Mouse (Mus musculus): ENCODE results near the gene Gm49318. TPM values are rescaled to one million over a fixed set of nuclear protein-coding genes. Genes with fewer than 3 reads are reported as not detected.

Gm49318 gene
- polyA plus RNA-seq, 1 experiment, result not detected

Other genes with a start within 250 kb of the Gm49318 start
- not detected for gene Angptl8, start 235.7 kb downstream of the Gm49318 start, polyA plus RNA-seq (2012; fragmentation: generic; extraction: Trizol)
- gene Dock6, start 218.6 kb downstream of the Gm49318 start, polyA plus RNA-seq (2012; fragmentation: generic; extraction: Trizol), result 20.3 TPM
- 24.1 TPM for gene Rab3d, start 153.1 kb downstream of the Gm49318 start, polyA plus RNA-seq (2012; fragmentation: generic; extraction: Trizol)
- 2.5 TPM for gene Ccdc159, start 143.8 kb downstream of the Gm49318 start, polyA plus RNA-seq (2012; fragmentation: generic; extraction: Trizol)
- 55.1 TPM for gene Tmem205, start 143.7 kb downstream of the Gm49318 start, polyA plus RNA-seq (2012; fragmentation: generic; extraction: Trizol)
- 21.5 TPM for gene Plppr2, start 134.2 kb downstream of the Gm49318 start, polyA plus RNA-seq (2012; fragmentation: generic; extraction: Trizol)
- 8.9 TPM for gene Swsap1, start 115.5 kb downstream of the Gm49318 start, polyA plus RNA-seq (2012; fragmentation: generic; extraction: Trizol)
- gene Epor, start 107.8 kb downstream of the Gm49318 start, polyA plus RNA-seq (2012; fragmentation: generic; extraction: Trizol), result 3.2 TPM
- gene Rgl3, start 81.8 kb downstream of the Gm49318 start, polyA plus RNA-seq (2012; fragmentation: generic; extraction: Trizol), result 11.2 TPM
- gene Ccdc151, start 68.6 kb downstream of the Gm49318 start, polyA plus RNA-seq (2012; fragmentation: generic; extraction: Trizol), result 0.13 TPM
- 127 TPM for gene Prkcsh, start 68.5 kb downstream of the Gm49318 start, polyA plus RNA-seq (2012; fragmentation: generic; extraction: Trizol)
- gene Elavl3, start 19.2 kb downstream of the Gm49318 start, polyA plus RNA-seq (2012; fragmentation: generic; extraction: Trizol), result 0.06 TPM
- gene Zfp653, start 117 bp upstream of the Gm49318 start, polyA plus RNA-seq (2012; fragmentation: generic; extraction: Trizol), result 8.3 TPM
- gene Ecsit, start 14.2 kb upstream of the Gm49318 start, polyA plus RNA-seq (2012; fragmentation: generic; extraction: Trizol), result 37.0 TPM
- gene Cnn1, start 28.0 kb upstream of the Gm49318 start, polyA plus RNA-seq (2012; fragmentation: generic; extraction: Trizol), result 7.1 TPM
- 95.3 TPM for gene Elof1, start 45.9 kb upstream of the Gm49318 start, polyA plus RNA-seq (2012; fragmentation: generic; extraction: Trizol)
- gene Acp5, start 64.5 kb upstream of the Gm49318 start, polyA plus RNA-seq (2012; fragmentation: generic; extraction: Trizol), result 0.16 TPM
- 48.5 TPM for gene Pigyl, start 85.6 kb upstream of the Gm49318 start, polyA plus RNA-seq (2012; fragmentation: generic; extraction: Trizol)
- not detected for gene Zfp872, start 116.8 kb upstream of the Gm49318 start, polyA plus RNA-seq (2012; fragmentation: generic; extraction: Trizol)
- gene Zfp809, start 154.5 kb upstream of the Gm49318 start, polyA plus RNA-seq (2012; fragmentation: generic; extraction: Trizol), result 4.3 TPM
- 0.53 TPM for gene Zfp599, start 188.6 kb upstream of the Gm49318 start, polyA plus RNA-seq (2012; fragmentation: generic; extraction: Trizol)
- 4.4 TPM for gene Zfp810, start 236.4 kb upstream of the Gm49318 start, polyA plus RNA-seq (2012; fragmentation: generic; extraction: Trizol)

Measured in myocyte (in vitro differentiated cells).